Mouse (Mus musculus): Measurements from ENCODE around the gene Coa4. TPM values are rescaled to one million over a fixed set of nuclear protein-coding genes. Genes with fewer than 3 reads are reported as not detected.
A peak's percentile ranks its signal among the peaks of the same experiment; 100 is the strongest.

Coa4 gene
- polyA plus RNA-seq, 1 experiment from 2014 or later, result 24.4 TPM

GRCm38 (mm10) chr7:100495042-100495441, 41.8 kb upstream of the Coa4 start:
- WGBS (ENCODE audit: insufficient replicate concordance), result 37% methylated on average over 8 of the region's 8 CpGs
- Histone ChIP-seq H3K4me2 (peak overlapping the region; percentile 98), H3K4me1 (ENCODE audit: control insufficient read depth, insufficient read depth, low read length) (peaks cover 23% of the 10 kb centered on the region), H3K9me3 (replicated peaks; ENCODE audit: control insufficient read depth, low read length) (no peaks in the 10 kb centered on the region), H3K9ac (ENCODE audit: low read depth, low read length) (peak overlapping the region; percentile 56; the same call in 1 of the 2 replicates), H3K36me3 (ENCODE audit: control insufficient read depth, insufficient read depth, low read length) (peaks cover 20% of the 10 kb centered on the region), H3K4me3 (ENCODE audit: low read depth, low read length) (peak overlapping the region; percentile 61), H3K27me3 (ENCODE audit: control insufficient read depth, insufficient read depth, low read length) (no peaks in the 10 kb centered on the region), H3K27ac (ENCODE audit: low read depth, low read length) (peak overlapping the region; percentile 83)
- no peak for ATAC-seq (replicated peaks; ENCODE audit: insufficient number of reproducible peaks, low FRiP score, low TSS enrichment)

DNA sequence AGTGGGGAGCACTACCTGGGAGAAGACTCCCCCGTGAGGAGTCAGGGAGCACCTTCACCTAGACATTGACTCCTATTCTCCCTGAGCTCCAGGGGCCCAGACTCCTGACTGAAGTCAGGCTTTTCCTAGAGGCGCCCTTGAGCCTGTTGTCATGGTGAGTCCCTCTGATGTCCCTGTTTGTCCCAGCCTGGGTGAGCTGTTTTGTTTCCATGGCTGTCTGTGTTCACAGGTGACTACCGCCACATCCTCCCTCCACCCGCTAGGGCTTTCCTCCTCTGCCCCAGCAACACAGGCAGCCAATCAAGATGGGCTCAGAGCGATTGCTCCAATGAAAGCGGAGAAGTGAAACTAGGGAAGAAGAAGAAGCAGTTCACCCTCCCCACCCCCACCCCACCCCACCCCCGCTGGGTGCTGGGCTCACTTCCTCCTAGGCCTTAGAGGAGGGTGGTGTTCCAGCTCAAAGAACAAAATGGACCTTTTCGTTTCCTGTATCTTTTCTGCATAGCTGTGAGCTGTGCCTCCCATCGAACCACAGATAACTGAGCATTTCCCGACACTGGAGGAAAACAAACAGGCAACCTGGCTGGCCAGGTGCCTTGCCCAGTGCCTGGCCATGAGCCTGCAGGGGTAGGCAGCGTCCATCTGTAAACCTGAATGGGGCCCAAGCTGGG, 41.2 kb upstream of the Coa4 start:
- Histone ChIP-seq H3K27ac (ENCODE audit: low read depth, low read length) (peak overlapping the region; percentile 83), H3K27me3 (ENCODE audit: control insufficient read depth, insufficient read depth, low read length) (no peaks in the 10 kb centered on the region), H3K4me2 (peak overlapping the region; percentile 98), H3K9ac (ENCODE audit: low read depth, low read length) (peak overlapping the region; percentile 56), H3K4me1 (ENCODE audit: control insufficient read depth, insufficient read depth, low read length) (peaks cover 23% of the 10 kb centered on the region), H3K9me3 (replicated peaks; ENCODE audit: control insufficient read depth, low read length) (no peaks in the 10 kb centered on the region), H3K36me3 (ENCODE audit: control insufficient read depth, insufficient read depth, low read length) (peaks cover 22% of the 10 kb centered on the region), H3K4me3 (ENCODE audit: low read depth, low read length) (peak overlapping the region; percentile 61)
- peak; percentile 50 for ATAC-seq (replicated peaks; ENCODE audit: insufficient number of reproducible peaks, low FRiP score, low TSS enrichment)
- 22% methylated on average over 11 of the region's 11 CpGs for WGBS (ENCODE audit: insufficient replicate concordance)

DNA sequence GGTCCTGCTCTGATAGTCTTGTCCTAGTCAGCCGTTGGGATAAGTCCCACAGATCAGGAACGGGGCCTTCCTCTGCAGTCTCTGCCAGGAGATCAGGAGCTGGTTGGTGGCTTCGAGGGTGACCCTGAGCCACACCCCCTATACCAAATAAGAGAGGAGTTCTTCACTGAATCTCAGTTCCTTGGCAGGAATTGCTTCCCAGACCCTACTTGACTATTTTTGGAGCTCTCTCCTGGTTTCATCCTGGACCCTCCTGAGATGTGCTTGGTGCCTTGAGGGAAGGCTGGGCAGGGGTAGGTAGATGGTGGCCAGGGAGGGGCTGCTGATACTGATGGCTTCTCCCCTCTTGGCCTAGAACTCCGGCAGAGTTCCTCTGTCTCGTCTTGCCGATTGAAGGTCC, 40.5 kb upstream of the Coa4 start:
- Histone ChIP-seq H3K36me3 (ENCODE audit: control insufficient read depth, insufficient read depth, low read length) (peaks cover 22% of the 10 kb centered on the region), H3K27me3 (ENCODE audit: control insufficient read depth, insufficient read depth, low read length) (no peaks in the 10 kb centered on the region), H3K9ac (ENCODE audit: low read depth, low read length) (peak overlapping the region; percentile 56; the same call in 1 of the 2 replicates), H3K4me1 (ENCODE audit: control insufficient read depth, insufficient read depth, low read length) (peaks cover 23% of the 10 kb centered on the region), H3K27ac (ENCODE audit: low read depth, low read length) (peak overlapping the region; percentile 83; the same call in 1 of the 2 replicates), H3K9me3 (replicated peaks; ENCODE audit: control insufficient read depth, low read length) (no peaks in the 10 kb centered on the region), H3K4me3 (ENCODE audit: low read depth, low read length) (peak overlapping the region; percentile 61), H3K4me2 (peak overlapping the region; percentile 98)
- no peak for ATAC-seq (replicated peaks; ENCODE audit: insufficient number of reproducible peaks, low FRiP score, low TSS enrichment)
- 78% methylated on average over 6 of the region's 6 CpGs for whole genome bisulfite sequencing (ENCODE audit: insufficient replicate concordance)

GRCm38 (mm10) chr7:100496791-100497190, 40.1 kb upstream of the Coa4 start:
- Histone ChIP-seq H3K4me3 (ENCODE audit: low read depth, low read length) (no peak overlapping the region), H3K27me3 (ENCODE audit: control insufficient read depth, insufficient read depth, low read length) (no peaks in the 10 kb centered on the region), H3K9me3 (replicated peaks; ENCODE audit: control insufficient read depth, low read length) (no peaks in the 10 kb centered on the region), H3K4me1 (ENCODE audit: control insufficient read depth, insufficient read depth, low read length) (peaks cover 23% of the 10 kb centered on the region), H3K9ac (ENCODE audit: low read depth, low read length) (no peak overlapping the region), H3K27ac (ENCODE audit: low read depth, low read length) (no peak overlapping the region), H3K36me3 (ENCODE audit: control insufficient read depth, insufficient read depth, low read length) (peaks cover 22% of the 10 kb centered on the region), H3K4me2 (no peak overlapping the region; the same call in 1 of the 2 replicates)
- no peak for ATAC-seq (replicated peaks; ENCODE audit: insufficient number of reproducible peaks, low FRiP score, low TSS enrichment)
- WGBS (ENCODE audit: insufficient replicate concordance), result 98% methylated on average over 9 of the region's 9 CpGs

- H3K4me1 ChIP-seq (ENCODE audit: control insufficient read depth, insufficient read depth, low read length), result peaks cover 23% of the 10 kb centered on the region
- H3K9ac ChIP-seq (ENCODE audit: low read depth, low read length), result no peak overlapping the region
- no peak for ATAC-seq (replicated peaks; ENCODE audit: insufficient number of reproducible peaks, low FRiP score, low TSS enrichment)
Observed at GRCm38 (mm10) chr7:100497402-100497801, 39.5 kb upstream of the Coa4 start.

DNA sequence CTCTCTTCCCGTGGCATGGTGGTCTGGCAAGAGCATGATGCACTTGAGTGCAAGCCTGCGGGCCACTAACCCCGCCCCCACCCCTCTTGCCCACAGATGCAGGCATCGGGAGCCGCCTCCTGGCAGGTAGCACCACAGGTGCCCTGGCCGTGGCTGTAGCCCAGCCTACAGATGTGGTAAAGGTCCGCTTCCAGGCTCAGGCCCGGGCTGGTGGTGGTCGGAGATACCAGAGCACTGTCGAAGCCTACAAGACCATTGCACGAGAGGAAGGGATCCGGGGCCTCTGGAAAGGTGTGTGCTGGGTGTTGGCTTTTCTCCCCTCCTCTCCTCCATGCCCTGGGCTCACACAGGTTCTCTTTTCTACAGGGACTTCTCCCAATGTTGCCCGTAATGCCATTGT, 38.9 kb upstream of the Coa4 start:
- Histone ChIP-seq H3K27me3 (ENCODE audit: control insufficient read depth, insufficient read depth, low read length) (no peaks in the 10 kb centered on the region), H3K27ac (ENCODE audit: low read depth, low read length) (no peak overlapping the region), H3K9me3 (replicated peaks; ENCODE audit: control insufficient read depth, low read length) (no peaks in the 10 kb centered on the region), H3K4me3 (ENCODE audit: low read depth, low read length) (no peak overlapping the region), H3K9ac (ENCODE audit: low read depth, low read length) (no peak overlapping the region), H3K36me3 (ENCODE audit: control insufficient read depth, insufficient read depth, low read length) (peaks cover 22% of the 10 kb centered on the region), H3K4me2 (no peak overlapping the region), H3K4me1 (ENCODE audit: control insufficient read depth, insufficient read depth, low read length) (peaks cover 23% of the 10 kb centered on the region)
- no peak for ATAC-seq (replicated peaks; ENCODE audit: insufficient number of reproducible peaks, low FRiP score, low TSS enrichment)
- 92% methylated on average over 13 of the region's 13 CpGs for WGBS (ENCODE audit: insufficient replicate concordance)

More at GRCm38 (mm10) chr7:100497402-100497801, 39.5 kb upstream of the Coa4 start:
- H3K27me3 ChIP-seq (ENCODE audit: control insufficient read depth, insufficient read depth, low read length), result no peaks in the 10 kb centered on the region
- peaks cover 22% of the 10 kb centered on the region for H3K36me3 ChIP-seq (ENCODE audit: control insufficient read depth, insufficient read depth, low read length)
- no peak overlapping the region for H3K4me3 ChIP-seq (ENCODE audit: low read depth, low read length)
- H3K27ac ChIP-seq (ENCODE audit: low read depth, low read length), result no peak overlapping the region
- no peak overlapping the region for H3K4me2 ChIP-seq
- 79% methylated on average over 4 of the region's 4 CpGs for WGBS (ENCODE audit: insufficient replicate concordance)
- no peaks in the 10 kb centered on the region for H3K9me3 ChIP-seq (replicated peaks; ENCODE audit: control insufficient read depth, low read length)

GRCm38 (mm10) chr7:100499465-100499864, 37.4 kb upstream of the Coa4 start:
- ATAC-seq (replicated peaks; ENCODE audit: insufficient number of reproducible peaks, low FRiP score, low TSS enrichment), result no peak
- no peaks in the 10 kb centered on the region for H3K27me3 ChIP-seq (ENCODE audit: control insufficient read depth, insufficient read depth, low read length)
- no peak overlapping the region for H3K9ac ChIP-seq (ENCODE audit: low read depth, low read length)

GRCm38 (mm10) chr7:100500276-100500977, 36.4 kb upstream of the Coa4 start:
- no peak overlapping the region for H3K9ac ChIP-seq (ENCODE audit: low read depth, low read length)
- H3K27me3 ChIP-seq (ENCODE audit: control insufficient read depth, insufficient read depth, low read length), result no peaks in the 10 kb centered on the region
- 69% methylated on average over 16 of the region's 16 CpGs for WGBS (ENCODE audit: insufficient replicate concordance)
- H3K4me3 ChIP-seq (ENCODE audit: low read depth, low read length), result no peak overlapping the region
- H3K27ac ChIP-seq (ENCODE audit: low read depth, low read length), result peak overlapping the region; percentile 55; the same call in 1 of the 2 replicates
- H3K4me2 ChIP-seq, result no peak overlapping the region
- peaks cover 22% of the 10 kb centered on the region for H3K36me3 ChIP-seq (ENCODE audit: control insufficient read depth, insufficient read depth, low read length)
- no peak for ATAC-seq (replicated peaks; ENCODE audit: insufficient number of reproducible peaks, low FRiP score, low TSS enrichment)
- no peaks in the 10 kb centered on the region for H3K9me3 ChIP-seq (replicated peaks; ENCODE audit: control insufficient read depth, low read length)
- H3K4me1 ChIP-seq (ENCODE audit: control insufficient read depth, insufficient read depth, low read length), result peaks cover 9% of the 10 kb centered on the region

More at GRCm38 (mm10) chr7:100499465-100499864, 37.4 kb upstream of the Coa4 start:
- H3K9me3 ChIP-seq (replicated peaks; ENCODE audit: control insufficient read depth, low read length), result no peaks in the 10 kb centered on the region
- H3K4me2 ChIP-seq, result no peak overlapping the region
- H3K36me3 ChIP-seq (ENCODE audit: control insufficient read depth, insufficient read depth, low read length), result peaks cover 22% of the 10 kb centered on the region
- H3K4me1 ChIP-seq (ENCODE audit: control insufficient read depth, insufficient read depth, low read length), result peaks cover 15% of the 10 kb centered on the region
- H3K4me3 ChIP-seq (ENCODE audit: low read depth, low read length), result no peak overlapping the region
- no peak overlapping the region for H3K27ac ChIP-seq (ENCODE audit: low read depth, low read length)
